Mouse (Mus musculus) midbrain, postnatal 0 days (tissue): ENCODE data around the gene Dhdh. TPM values are rescaled to one million over a fixed set of nuclear protein-coding genes. Genes with fewer than 3 reads are reported as not detected.

Experiments
- ATAC-seq: fragments of 200-750 bp; cut with Nextera tagmentation; 2 replicates; pipeline ENCODE4 v1.8.0; 2017; ENCODE audit warnings: moderate number of reproducible peaks, mild to moderate bottlenecking, moderate TSS enrichment, moderate library complexity; ENCODE audit not compliant: low FRiP score
- DNase-seq: peaks from one replicate; pipeline ENCODE4 v3.0.0-alpha.2; 2015; ENCODE audit warnings: low spot score
- H3K27ac ChIP-seq: fragments of 300-500 bp; sonication (generic); 2 replicates; pipeline ENCODE4 v1.5.1; 2014; ENCODE audit warnings: low read depth, mild to moderate bottlenecking, low read length, mixed read lengths
- H3K27me3 ChIP-seq: fragments of 300-500 bp; sonication (generic); 2 replicates; pipeline ENCODE4 v1.6.1; 2014; ENCODE audit warnings: low read length, control low read depth, mixed read lengths; ENCODE audit not compliant: insufficient read depth
- H3K36me3 ChIP-seq: fragments of 300-500 bp; sonication (generic); 2 replicates; pipeline ENCODE4 v1.6.1; 2014; ENCODE audit warnings: low read length, control low read depth, mixed read lengths; ENCODE audit not compliant: insufficient read depth
- H3K4me1 ChIP-seq: fragments of 300-500 bp; sonication (generic); 2 replicates; pipeline ENCODE4 v1.6.1; 2014; ENCODE audit warnings: mild to moderate bottlenecking, control low read depth, antibody characterized with exemption, low read length, mixed read lengths; ENCODE audit not compliant: insufficient read depth
- H3K4me2 ChIP-seq: fragments of 300-500 bp; sonication (generic); 2 replicates; pipeline ENCODE4 v1.6.1; 2014; ENCODE audit warnings: low read depth, mild to moderate bottlenecking, low read length, mixed read lengths; ENCODE audit not compliant: poor library complexity, severe bottlenecking
- H3K4me3 ChIP-seq: fragments of 300-500 bp; sonication (generic); 2 replicates; pipeline ENCODE4 v1.5.1; 2014; ENCODE audit warnings: low read depth, mild to moderate bottlenecking, low read length, moderate library complexity
- H3K9ac ChIP-seq: fragments of 300-500 bp; sonication (generic); replicated peaks from 2 replicates; pipeline ENCODE4 v1.6.1; 2014; ENCODE audit warnings: mild to moderate bottlenecking, low read length, moderate library complexity, mixed read lengths; ENCODE audit not compliant: poor library complexity, severe bottlenecking
- H3K9me3 ChIP-seq: fragments of 300-500 bp; sonication (generic); 2 replicates; pipeline ENCODE4 v1.6.1; 2016; ENCODE audit warnings: low read length, control low read depth
- CTCF ChIP-seq: IDR thresholded peaks from 2 replicates; pipeline ENCODE4 v1.5.1; 2016; ENCODE audit warnings: antibody characterized with exemption, mild to moderate bottlenecking
- WGBS: fragments of 180-500 bp; shearing (Covaris S2); extraction: QIAGEN DNeasy Blood & Tissue Kit; methylation state at CpG from one replicate; pipeline ENCODE4 v1.1.7; 2014; 5-methylcytosine and 5-hydroxymethylcytosine counted together
- polyA plus RNA-seq: library from polyadenylated mRNA; unstranded; fragments of >200 nt; fragmentation: Nextera tagmentation; extraction: Ambion mirVana; gene quantifications from 2 replicates; pipeline ENCODE4 v1.2.1, GENCODE M21; 2015
- total RNA-seq: library from RNA; depleted of rRNA; stranded (reverse); fragments of >200 nt; gene quantifications from 2 replicates; pipeline ENCODE4 v1.2.3, GENCODE M21; 2014

The Dhdh gene
- total and polyA plus RNA-seq, 2 experiments from 2014 or later: 4.3 to 6.1 TPM

DNA sequence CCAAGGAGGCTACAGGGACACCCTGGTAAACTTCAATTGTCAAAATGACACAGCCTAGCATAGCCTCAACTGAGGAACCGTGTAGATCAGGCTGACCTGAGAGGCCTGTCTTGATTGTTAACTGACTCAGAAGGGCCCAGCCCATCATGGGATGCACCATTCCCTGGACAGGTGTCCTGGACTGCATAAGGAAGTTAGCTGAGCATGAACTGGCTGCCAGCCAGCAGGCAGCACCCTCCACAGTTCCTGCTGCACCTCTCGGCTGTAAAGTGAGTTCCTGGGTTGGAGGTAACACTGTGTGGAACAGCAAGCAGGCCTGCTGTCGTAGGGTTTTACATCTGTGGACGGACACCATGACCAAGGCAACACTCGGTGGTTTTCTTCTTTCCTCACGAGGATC is 19.0 kb upstream of the Dhdh start:
- 96% methylated on average over 6 of the region's 6 CpGs for WGBS
- ATAC-seq (no peak), DNase-seq (no peak)
- no peak overlapping the region for H3K4me2 ChIP-seq
- H3K4me1 ChIP-seq: peaks cover 8% of the 10 kb centered on the region; the same call in 1 of the 2 replicates
- no peak overlapping the region for H3K4me3 ChIP-seq
- no peak for TF ChIP-seq CTCF
- H3K27me3 ChIP-seq: no peaks in the 10 kb centered on the region
- H3K9ac ChIP-seq: no peak overlapping the region
- H3K36me3 ChIP-seq: peaks cover 10% of the 10 kb centered on the region
- H3K9me3 ChIP-seq: no peaks in the 10 kb centered on the region
- H3K27ac ChIP-seq: no peak overlapping the region

DNA sequence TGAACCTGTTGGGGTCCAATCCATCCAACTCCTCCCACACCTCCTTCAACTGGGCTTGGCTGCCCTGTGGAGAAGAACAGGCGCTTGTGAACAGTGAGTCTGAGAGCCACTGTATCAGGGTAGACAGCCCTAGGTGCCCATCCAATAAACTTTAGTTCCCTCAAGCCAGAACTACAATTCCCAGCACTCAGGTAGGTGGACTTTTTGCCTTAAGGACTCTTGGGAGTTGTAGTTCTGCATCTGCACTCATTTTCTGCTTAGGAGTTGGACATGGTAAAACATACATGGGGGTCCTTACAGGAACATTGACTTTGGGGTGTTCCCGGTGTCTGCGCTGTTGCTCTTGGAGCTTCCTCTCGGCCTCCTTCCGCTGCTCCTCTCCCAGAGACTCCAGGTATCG is 9.8 kb upstream of the Dhdh start:
- H3K36me3 ChIP-seq: peaks cover 77% of the 10 kb centered on the region
- no peak for DNase-seq
- H3K4me3 ChIP-seq: no peak overlapping the region
- no peaks in the 10 kb centered on the region for H3K27me3 ChIP-seq
- no peak overlapping the region for H3K9ac ChIP-seq
- no peaks in the 10 kb centered on the region for H3K9me3 ChIP-seq
- 96% methylated on average over 6 of the region's 6 CpGs for WGBS
- TF ChIP-seq CTCF: no peak
- no peak for ATAC-seq
- no peak overlapping the region for H3K4me2 ChIP-seq
- H3K4me1 ChIP-seq: no peaks in the 10 kb centered on the region
- H3K27ac ChIP-seq: no peak overlapping the region

DNA sequence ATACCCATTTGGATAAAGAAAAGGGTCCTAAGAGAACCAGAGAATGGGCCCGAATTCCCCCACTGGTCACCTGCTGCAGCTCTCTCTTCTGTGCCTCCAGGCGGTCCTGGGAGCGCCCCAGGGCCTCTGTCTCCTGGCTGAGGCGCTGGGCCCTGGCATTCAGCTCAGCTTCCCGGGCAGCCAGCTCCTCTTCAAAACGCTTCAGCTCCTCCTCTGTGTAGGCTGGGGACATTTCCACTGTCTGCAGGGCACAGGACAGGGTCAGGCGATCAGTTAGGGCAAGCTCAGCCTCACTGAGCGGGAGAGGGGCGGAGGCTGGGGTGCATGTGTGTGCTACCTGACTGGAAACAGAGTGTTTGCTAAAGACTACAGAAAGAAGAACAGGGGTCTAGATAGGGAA is 5.9 kb upstream of the Dhdh start:
- no peak for ATAC-seq
- no peak for DNase-seq
- Histone ChIP-seq H3K4me1 (no peaks in the 10 kb centered on the region), H3K9ac (no peak overlapping the region), H3K27me3 (no peaks in the 10 kb centered on the region), H3K4me2 (no peak overlapping the region), H3K4me3 (no peak overlapping the region), H3K36me3 (peaks cover 66% of the 10 kb centered on the region), H3K27ac (no peak overlapping the region), H3K9me3 (no peaks in the 10 kb centered on the region)
- WGBS: 86% methylated on average over 9 of the region's 9 CpGs
- TF ChIP-seq CTCF: no peak

DNA sequence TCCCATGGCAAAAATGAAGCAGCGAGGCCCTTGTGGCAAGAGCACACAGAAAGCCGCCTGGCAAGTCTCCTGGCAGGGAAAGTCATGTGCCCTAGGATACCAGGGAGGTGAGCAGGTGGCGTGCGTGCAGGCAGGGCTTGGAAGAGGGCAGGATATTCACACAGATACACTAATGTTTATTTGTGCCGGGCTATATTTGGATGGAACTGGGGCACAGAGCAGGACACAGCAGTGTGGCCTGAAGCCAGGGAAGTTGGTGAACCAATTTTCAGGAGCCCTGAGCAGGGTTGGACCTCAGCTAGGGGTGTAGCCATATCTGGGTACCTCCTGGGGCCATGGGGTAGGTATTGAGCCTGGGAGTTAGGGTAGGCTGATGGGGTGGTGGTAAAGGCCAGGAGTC is 4.3 kb upstream of the Dhdh start:
- Histone ChIP-seq H3K4me2 (no peak overlapping the region), H3K4me1 (0 out of 2 replicates have a peak, but pooled peaks cover 3% of the 10 kb centered on the region), H3K27me3 (no peaks in the 10 kb centered on the region), H3K9ac (no peak overlapping the region), H3K4me3 (no peak overlapping the region), H3K9me3 (no peaks in the 10 kb centered on the region), H3K36me3 (peaks cover 51% of the 10 kb centered on the region), H3K27ac (no peak overlapping the region)
- DNase-seq (no peak), ATAC-seq (no peak)
- no peak for TF ChIP-seq CTCF
- 90% methylated on average over 5 of the region's 5 CpGs for WGBS

DNA sequence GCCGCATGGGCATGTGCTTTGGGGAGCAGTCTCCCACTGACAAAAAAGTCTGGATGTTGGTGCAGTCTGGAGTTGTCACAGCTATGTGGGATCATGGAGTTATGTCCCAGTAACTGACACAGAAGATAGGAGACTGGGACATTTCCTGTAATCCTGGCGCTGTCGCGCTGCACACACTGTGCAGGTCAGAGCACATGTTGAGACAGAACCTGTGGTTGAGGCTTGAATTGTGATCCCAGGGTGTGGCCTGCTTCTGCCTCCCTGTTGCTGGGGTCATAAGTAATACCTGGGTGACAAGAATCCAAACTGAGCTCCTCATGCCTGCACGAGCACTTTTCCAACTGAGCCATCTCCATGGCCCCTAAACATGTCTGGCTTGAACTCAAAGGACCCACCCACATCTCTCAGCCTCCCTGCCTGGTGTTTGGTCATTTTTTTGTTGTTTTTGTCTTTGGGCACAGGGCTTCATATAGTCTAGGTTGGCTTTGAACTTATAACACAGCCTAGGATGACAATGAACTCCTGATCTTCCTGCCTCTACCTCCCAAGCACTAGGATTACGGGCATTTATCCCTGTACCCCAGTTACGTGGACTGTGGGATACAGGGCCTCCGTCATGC is 3.7 kb upstream of the Dhdh start:
- Histone ChIP-seq H3K4me2 (no peak overlapping the region), H3K27me3 (no peaks in the 10 kb centered on the region), H3K9me3 (no peaks in the 10 kb centered on the region), H3K9ac (no peak overlapping the region), H3K4me1 (0 out of 2 replicates have a peak, but pooled peaks cover 3% of the 10 kb centered on the region), H3K36me3 (peaks cover 45% of the 10 kb centered on the region), H3K27ac (no peak overlapping the region), H3K4me3 (no peak overlapping the region)
- 97% methylated on average over 8 of the region's 8 CpGs for WGBS
- no peak for TF ChIP-seq CTCF
- DNase-seq (no peak), ATAC-seq (no peak)

DNA sequence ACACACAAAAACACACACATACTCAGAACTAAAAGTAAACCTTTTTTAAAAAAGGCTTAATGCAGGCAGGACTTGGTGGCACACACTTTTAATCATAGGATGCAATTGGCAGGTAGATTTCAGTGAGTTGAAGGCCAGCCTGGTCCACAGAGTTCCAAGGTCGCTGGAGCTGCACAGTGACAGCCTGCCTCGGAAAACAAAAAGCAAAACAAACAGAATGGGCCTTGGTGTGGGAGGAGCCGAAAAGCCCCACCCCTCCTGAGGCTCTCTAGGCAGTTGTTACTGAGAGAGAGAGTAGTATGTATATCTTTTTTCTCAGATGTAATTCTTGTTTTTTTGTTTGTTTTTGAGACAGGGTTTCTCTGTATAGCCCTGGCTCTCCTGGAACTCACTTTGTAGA is 2.7 kb upstream of the Dhdh start:
- TF ChIP-seq CTCF: no peak
- no peak overlapping the region for H3K4me2 ChIP-seq
- no peak overlapping the region for H3K4me3 ChIP-seq
- ATAC-seq: no peak
- 0 out of 2 replicates have a peak, but pooled peaks cover 3% of the 10 kb centered on the region for H3K4me1 ChIP-seq
- no peak overlapping the region for H3K27ac ChIP-seq
- 28% methylated on average over 3 of the region's 3 CpGs for WGBS
- peaks cover 35% of the 10 kb centered on the region for H3K36me3 ChIP-seq
- no peak overlapping the region for H3K9ac ChIP-seq
- H3K27me3 ChIP-seq: no peaks in the 10 kb centered on the region
- no peaks in the 10 kb centered on the region for H3K9me3 ChIP-seq
- no peak for DNase-seq
